Comparison of ENCODE assay signal across 8 mouse cellular contexts in the genomic region with DNA sequence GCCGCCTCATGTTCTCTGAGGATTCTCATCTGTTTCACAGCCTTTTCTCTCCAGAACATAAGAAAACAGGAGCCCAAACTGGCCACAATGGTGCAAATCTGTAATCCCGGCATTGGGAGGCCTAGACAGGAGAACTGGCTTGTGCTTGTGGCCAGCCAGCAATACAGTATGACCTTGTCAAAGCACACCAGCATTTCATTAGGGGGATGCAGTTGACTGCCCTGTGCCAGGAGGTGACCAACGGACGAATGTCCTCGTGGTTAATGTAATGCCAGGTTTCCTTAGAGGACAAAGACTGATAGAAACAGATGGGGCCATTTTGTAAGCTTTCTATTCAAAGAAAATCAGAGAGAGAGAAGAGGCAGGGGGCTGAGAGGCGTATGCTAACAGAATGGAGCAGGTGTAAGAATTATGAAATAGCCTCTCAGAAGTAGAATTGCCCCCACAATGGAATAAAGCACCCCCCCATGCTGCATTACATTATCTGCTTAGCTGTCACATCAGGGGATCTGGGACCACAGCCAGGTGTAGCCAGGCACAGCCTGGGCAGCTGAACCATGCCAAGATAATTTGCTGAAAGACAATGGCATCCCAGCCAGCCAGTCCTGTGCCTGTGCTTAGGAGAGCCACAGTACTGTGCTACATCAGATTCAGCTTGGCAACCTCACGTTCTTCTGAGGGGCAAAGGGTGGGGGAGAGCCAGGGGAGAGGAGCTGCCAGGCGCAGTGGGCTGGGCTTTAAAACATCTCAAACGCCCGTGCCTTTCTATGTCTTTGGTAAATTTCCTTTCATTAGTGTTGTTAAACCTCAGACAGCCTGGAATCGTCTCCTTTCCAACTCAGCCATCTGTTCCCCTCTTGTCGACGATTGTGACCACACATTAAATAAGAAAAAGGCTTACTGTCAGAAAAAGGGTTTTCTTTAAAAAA.
A peak's percentile ranks its signal among the peaks of the same experiment; 100 is the strongest.
DNase-seq lines count a peak whose midpoint lies in the region; ATAC-seq lines count a peak whose summit lies in the region.

No protein-coding gene starts in this region.

- H3K4me3 ChIP-seq in hindbrain, embryonic 12.5 days, result no peak overlapping the region

- H3K4me2 ChIP-seq in hindbrain, embryonic 12.5 days (replicated peaks), result no peak overlapping the region

- peak; percentile 67 for DNase-seq in MN1 (ENCODE audit: low spot score)
- DNase-seq in cerebellum, adult 9-10 months, result peak; percentile 99
- DNase-seq in left cerebral cortex, adult 18-20 months (ENCODE audit: low spot score in 2 of 2), result peak; percentile 65 to 82
- peak; percentile 84 to 87 for DNase-seq in right cerebral cortex, postnatal 10 days (ENCODE audit: low spot score in 2 of 2)
- DNase-seq in gastrocnemius, postnatal 25 days, result no peak
- no peak for DNase-seq in adrenal gland, postnatal 4 days (ENCODE audit: low spot score in 2 of 2)
- no peak for DNase-seq in adrenal gland, adult 18-20 months (ENCODE audit: low spot score in 2 of 2)

- 38% methylated on average over 13 of the region's 13 CpGs for WGBS in hindbrain, embryonic 12.5 days

- H3K27me3 ChIP-seq in hindbrain, embryonic 12.5 days, result no peaks in the 10 kb centered on the region

- H3K9ac ChIP-seq in hindbrain, embryonic 12.5 days, result no peak overlapping the region

- peaks cover 8% of the 10 kb centered on the region for H3K4me1 ChIP-seq in hindbrain, embryonic 12.5 days

- peak overlapping the region; percentile 82 for H3K27ac ChIP-seq in hindbrain, embryonic 12.5 days

- H3K9me3 ChIP-seq in hindbrain, embryonic 12.5 days (replicated peaks), result no peaks in the 10 kb centered on the region

- no peaks in the 10 kb centered on the region for H3K36me3 ChIP-seq in hindbrain, embryonic 12.5 days

- peak; percentile 99 for ATAC-seq in hindbrain, embryonic 12.5 days (ENCODE audit: low FRiP score)

Comparison
In these comparisons a context has a peak if more than half of its experiments do, and no peak if none do; other contexts are left out.
1. DNase-seq: peak in MN1 (single experiment), cerebellum, adult 9-10 months (single experiment), left cerebral cortex, adult 18-20 months (2 of 2) and right cerebral cortex, postnatal 10 days (2 of 2); none in gastrocnemius, postnatal 25 days (single experiment), adrenal gland, postnatal 4 days (0 of 2) and adrenal gland, adult 18-20 months (0 of 2).